Mouse (Mus musculus) stomach, postnatal 0 days (tissue): Measurements from ENCODE around the gene Gper1. TPM values are rescaled to one million over a fixed set of nuclear protein-coding genes. Genes with fewer than 3 reads are reported as not detected.
A peak's percentile ranks its signal among the peaks of the same experiment; 100 is the strongest.

Experiments used
- ATAC-seq: fragments of 200-750 bp; cut with Nextera tagmentation; 2 replicates; pipeline ENCODE4 v1.8.0; 2017; ENCODE audit not compliant: low FRiP score, low TSS enrichment
- DNase-seq: peaks from one replicate; pipeline ENCODE4 v3.0.0-alpha.2; 2016; ENCODE audit warnings: low spot score
- H3K27ac ChIP-seq: fragments of 300-500 bp; sonication (generic); replicated peaks from 2 replicates; pipeline ENCODE4 v1.5.1; 2014; ENCODE audit warnings: mild to moderate bottlenecking, control low read depth
- H3K27me3 ChIP-seq: fragments of 300-500 bp; sonication (generic); 2 replicates; pipeline ENCODE4 v1.6.1; 2014; ENCODE audit warnings: low read length; ENCODE audit not compliant: control insufficient read depth, insufficient read depth
- H3K36me3 ChIP-seq: fragments of 300-500 bp; sonication (generic); 2 replicates; pipeline ENCODE4 v1.6.1; 2014; ENCODE audit warnings: low read length, mixed read lengths; ENCODE audit not compliant: control insufficient read depth, insufficient read depth
- H3K4me1 ChIP-seq: fragments of 300-500 bp; sonication (generic); replicated peaks from 2 replicates; pipeline ENCODE4 v1.6.1; 2014; ENCODE audit warnings: antibody characterized with exemption; ENCODE audit not compliant: control insufficient read depth, insufficient read depth
- H3K4me2 ChIP-seq: fragments of 300-500 bp; sonication (generic); replicated peaks from 2 replicates; pipeline ENCODE4 v1.6.1; 2014; ENCODE audit warnings: low read depth, mild to moderate bottlenecking, control low read depth, moderate library complexity
- H3K4me3 ChIP-seq: fragments of 300-500 bp; sonication (generic); 2 replicates; pipeline ENCODE4 v1.5.1; 2014; ENCODE audit warnings: low read depth, low read length, control low read depth
- H3K9ac ChIP-seq: fragments of 300-500 bp; sonication (generic); 2 replicates; pipeline ENCODE4 v1.6.1; 2014; ENCODE audit warnings: mild to moderate bottlenecking, low read length, control low read depth, mixed read lengths
- H3K9me3 ChIP-seq: fragments of 300-500 bp; sonication (generic); 2 replicates; pipeline ENCODE4 v1.6.1; 2016; ENCODE audit warnings: low read length; ENCODE audit not compliant: control insufficient read depth
- CTCF ChIP-seq: IDR thresholded peaks from 2 replicates; pipeline ENCODE4 v1.5.1; 2016; ENCODE audit warnings: antibody characterized with exemption, low read depth, mild to moderate bottlenecking, moderate library complexity
- EP300 ChIP-seq: optimal IDR thresholded peaks from 2 replicates; pipeline ENCODE3; 2016; ENCODE audit warnings: antibody characterized with exemption
- WGBS: fragments of 180-500 bp; shearing (Covaris S2); extraction: QIAGEN DNeasy Blood & Tissue Kit; methylation state at CpG from one replicate; pipeline ENCODE4 v1.1.7; 2014; 5-methylcytosine and 5-hydroxymethylcytosine counted together
- polyA plus RNA-seq: library from polyadenylated mRNA; unstranded; fragments of >200 nt; fragmentation: Nextera tagmentation; extraction: Ambion mirVana; gene quantifications from 2 replicates; pipeline ENCODE4 v1.2.1, GENCODE M21; 2015

Gene Gper1
- polyA plus RNA-seq, 1 experiment from 2014 or later = 2.8 TPM

GRCm38 (mm10) chr5:139449926-139450325 lies 27.0 kb downstream of the Gper1 start:
- H3K36me3 ChIP-seq = no peaks in the 10 kb centered on the region
- ATAC-seq (no peak), DNase-seq (no peak)
- H3K9me3 ChIP-seq = no peaks in the 10 kb centered on the region
- TF ChIP-seq EP300 (no peak), CTCF (no peak)
- no peak overlapping the region for H3K4me3 ChIP-seq
- H3K27ac ChIP-seq = no peak overlapping the region
- no peaks in the 10 kb centered on the region for H3K4me1 ChIP-seq
- H3K9ac ChIP-seq = 0 out of 2 replicates have a peak overlapping the region, but pooled peaks have one; percentile 1
- no peaks in the 10 kb centered on the region for H3K27me3 ChIP-seq
- no peak overlapping the region for H3K4me2 ChIP-seq
- 37% methylated on average over 4 of the region's 4 CpGs for WGBS

DNA sequence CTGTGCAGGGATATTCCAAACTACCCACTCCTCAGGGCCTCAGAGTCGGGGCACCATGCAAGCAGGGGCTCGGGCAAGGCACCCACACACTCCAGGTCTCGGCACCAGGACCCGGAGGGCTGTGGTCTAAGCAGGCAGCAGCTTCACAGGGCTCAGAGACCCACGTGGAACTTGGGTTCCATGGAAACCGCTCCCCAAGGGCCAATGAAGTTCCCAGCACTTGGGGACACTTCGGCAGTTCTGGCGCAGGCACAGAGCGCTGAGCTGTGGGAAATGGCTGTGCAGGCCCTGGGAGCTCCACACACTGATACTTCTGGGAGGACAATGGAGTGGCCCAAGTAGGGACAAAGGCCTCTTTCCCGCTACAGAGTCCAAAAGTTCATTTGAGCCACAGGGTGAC lies 30.1 kb downstream of the Gper1 start:
- no peak overlapping the region for H3K4me2 ChIP-seq
- 91% methylated on average over 10 of the region's 10 CpGs for WGBS
- TF ChIP-seq CTCF (no peak), EP300 (no peak)
- H3K9ac ChIP-seq = no peak overlapping the region
- H3K27ac ChIP-seq = 0 out of 2 replicates have a peak overlapping the region, but pooled peaks have one; percentile 75
- no peaks in the 10 kb centered on the region for H3K36me3 ChIP-seq
- no peaks in the 10 kb centered on the region for H3K9me3 ChIP-seq
- ATAC-seq = no peak
- DNase-seq = no peak
- H3K27me3 ChIP-seq = no peaks in the 10 kb centered on the region
- H3K4me3 ChIP-seq = no peak overlapping the region
- no peaks in the 10 kb centered on the region for H3K4me1 ChIP-seq

GRCm38 (mm10) chr5:139455166-139455565 lies 32.2 kb downstream of the Gper1 start:
- DNase-seq (no peak), ATAC-seq (no peak)
- 0 out of 2 replicates have a peak overlapping the region, but pooled peaks have one; percentile 2 for H3K27ac ChIP-seq
- no peaks in the 10 kb centered on the region for H3K27me3 ChIP-seq
- H3K4me2 ChIP-seq = no peak overlapping the region
- no peaks in the 10 kb centered on the region for H3K36me3 ChIP-seq
- no peak for TF ChIP-seq CTCF
- no peak for TF ChIP-seq EP300
- WGBS = 87% methylated on average over 12 of the region's 12 CpGs
- H3K4me3 ChIP-seq = no peak overlapping the region
- H3K9me3 ChIP-seq = no peaks in the 10 kb centered on the region
- H3K4me1 ChIP-seq = no peaks in the 10 kb centered on the region
- H3K9ac ChIP-seq = no peak overlapping the region

DNA sequence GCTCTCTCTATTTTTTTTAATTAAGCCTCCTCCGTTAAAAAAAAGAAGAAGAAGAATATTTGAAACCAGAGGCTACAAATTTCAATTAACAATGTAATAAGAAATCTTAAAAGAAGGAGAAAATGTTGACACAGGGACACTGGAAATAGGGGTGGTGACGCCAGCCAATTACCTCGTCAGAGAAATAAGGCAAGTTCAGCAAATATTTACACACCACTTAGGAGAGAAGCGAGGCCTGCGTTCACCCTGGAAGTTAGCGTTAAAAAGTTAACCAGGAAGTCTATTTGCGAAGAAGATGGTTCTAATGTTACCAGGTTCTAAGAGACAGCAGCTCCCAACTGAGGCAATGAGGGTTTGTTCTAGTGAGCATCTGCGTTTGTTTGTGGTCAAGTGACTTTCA lies 34.3 kb downstream of the Gper1 start:
- TF ChIP-seq EP300 (no peak), CTCF (no peak)
- Histone ChIP-seq H3K27ac (peak overlapping the region; percentile 76), H3K4me1 (no peaks in the 10 kb centered on the region)

DNA sequence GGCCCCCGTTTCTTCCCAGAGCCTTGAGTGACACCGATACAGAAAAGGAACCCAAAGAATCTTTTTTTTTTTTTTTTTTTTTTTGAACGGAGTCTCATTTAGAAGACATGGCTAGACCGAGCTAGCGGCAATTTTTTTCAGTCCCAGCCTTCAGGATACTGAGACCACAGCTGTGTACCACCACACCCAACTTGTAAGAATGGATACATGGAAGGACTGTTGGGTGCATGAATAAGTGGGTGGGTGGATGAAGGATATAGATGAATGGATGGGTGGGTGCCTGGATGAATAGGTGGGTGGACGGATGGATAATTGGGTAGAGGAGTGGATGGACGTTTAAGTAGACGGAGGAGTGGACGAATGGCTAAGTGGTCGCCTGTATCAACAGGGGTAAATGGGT lies 37.0 kb downstream of the Gper1 start:
- H3K36me3 ChIP-seq = no peaks in the 10 kb centered on the region
- WGBS = 6% methylated on average over 10 of the region's 10 CpGs
- H3K9me3 ChIP-seq = no peaks in the 10 kb centered on the region
- H3K4me3 ChIP-seq = peak overlapping the region; percentile 60
- DNase-seq (no peak), ATAC-seq (peak; percentile 5; the same call in 1 of the 2 replicates)
- peak overlapping the region; percentile 61 for H3K9ac ChIP-seq
- no peak for TF ChIP-seq EP300
- TF ChIP-seq CTCF = no peak
- no peaks in the 10 kb centered on the region for H3K4me1 ChIP-seq
- H3K27me3 ChIP-seq = no peaks in the 10 kb centered on the region
- peak overlapping the region; percentile 74 for H3K4me2 ChIP-seq
- H3K27ac ChIP-seq = no peak overlapping the region

More for the DNA sequence above, 34.3 kb downstream of the Gper1 start:
- peak; percentile 68 for DNase-seq
- H3K9ac ChIP-seq = no peak overlapping the region
- H3K27me3 ChIP-seq = no peaks in the 10 kb centered on the region
- no peak overlapping the region for H3K4me3 ChIP-seq
- H3K4me2 ChIP-seq = no peak overlapping the region
- 56% methylated on average over 8 of the region's 8 CpGs for WGBS
- H3K36me3 ChIP-seq = no peaks in the 10 kb centered on the region
- ATAC-seq = no peak
- no peaks in the 10 kb centered on the region for H3K9me3 ChIP-seq

DNA sequence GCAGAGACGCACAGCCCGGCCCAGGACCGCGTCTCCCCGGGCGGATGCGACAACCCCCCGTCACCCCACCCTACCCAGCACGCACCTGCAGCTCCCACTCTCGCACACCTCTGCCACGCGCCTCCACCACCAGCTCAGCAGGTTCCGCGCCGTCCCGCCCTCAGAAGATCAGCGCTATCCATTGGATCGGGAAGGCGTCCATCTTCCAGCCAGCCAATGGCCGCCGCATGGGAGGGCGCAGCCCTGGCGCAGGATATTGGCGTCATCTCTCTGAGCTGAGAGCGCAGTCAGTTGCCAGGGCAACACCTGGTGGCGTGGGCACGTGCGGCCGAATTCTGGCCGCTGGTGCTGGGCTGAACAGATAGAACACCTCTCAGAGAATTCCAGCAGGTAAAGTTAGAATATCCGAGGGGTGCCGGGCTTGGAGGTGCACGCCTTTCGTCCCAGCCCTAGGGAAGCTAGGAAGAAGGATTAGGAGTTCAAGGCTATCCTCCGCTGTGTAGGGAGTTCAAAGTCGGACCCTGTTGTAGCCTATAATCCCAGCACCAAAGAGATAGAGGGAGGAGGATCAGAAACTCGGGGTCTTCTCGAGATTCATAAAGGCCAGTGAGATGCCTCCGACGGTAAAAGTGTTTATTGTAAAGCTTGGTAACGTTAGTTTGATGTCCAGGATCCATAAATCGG lies 37.6 kb downstream of the Gper1 start, which contains the start of gene 3110082I17Rik:
TSS of gene 3110082I17Rik (minus strand) at position 144 of the 684 bp plus-strand sequence.
- TF ChIP-seq EP300 (no peak), CTCF (no peak)
- H3K27ac ChIP-seq = no peak within 1 kb of the TSS
- ATAC-seq (peak; percentile 98), DNase-seq (peak; percentile 98)
- peak within 1 kb of the TSS; percentile 60 for H3K4me3 ChIP-seq
- no peaks in the 10 kb centered on the region for H3K9me3 ChIP-seq
- 5% methylated on average over 35 of the region's 42 CpGs for WGBS
- no peaks in the 10 kb centered on the region for H3K27me3 ChIP-seq
- peak within 1 kb of the TSS; percentile 61 for H3K9ac ChIP-seq
- H3K36me3 ChIP-seq = no peaks in the 10 kb centered on the region
- peak within 1 kb of the TSS; percentile 74 for H3K4me2 ChIP-seq
- no peaks in the 10 kb centered on the region for H3K4me1 ChIP-seq
